Mouse (Mus musculus): Measurements from ENCODE around the gene Gatad2b.

- TF ChIP-seq CTCF (IDR thresholded peaks at IDR 0.05; ENCODE audit: insufficient read depth, low read length) (no peak), POLR2A (IDR thresholded peaks at IDR 0.05; ENCODE audit: borderline replicate concordance, extremely low read depth, low read depth, low read length) (no peak)
Measured at GRCm38 (mm10) chr3:90383690-90384089, 90.7 kb downstream of the Gatad2b start.
